Mouse (Mus musculus) cortical plate, adult 2 months (tissue): Measurements from ENCODE around the gene Llcfc1. TPM values are rescaled to one million over a fixed set of nuclear protein-coding genes. Genes with fewer than 3 reads are reported as not detected.

ENCODE experiments used
- H3K27ac ChIP-seq: fragments of 200-500 bp; 2 replicates; pipeline ENCODE4 v1.5.1; 2012; ENCODE audit warnings: low read length, control low read depth, inconsistent platforms; ENCODE audit not compliant: insufficient read depth
- H3K4me1 ChIP-seq: fragments of 200-500 bp; 2 replicates; pipeline ENCODE4 v1.6.1; 2011; ENCODE audit warnings: low read length; ENCODE audit not compliant: control insufficient read depth, insufficient read depth
- H3K4me3 ChIP-seq: fragments of 200-500 bp; 2 replicates; pipeline ENCODE4 v1.5.1; 2011; ENCODE audit warnings: mild to moderate bottlenecking, low read length, control low read depth; ENCODE audit not compliant: insufficient read depth
- CTCF ChIP-seq: fragments of 200-500 bp; IDR thresholded peaks from 2 replicates; pipeline ENCODE4 v1.5.1; 2011; ENCODE audit warnings: mild to moderate bottlenecking, control low read depth, low read length; ENCODE audit not compliant: insufficient read depth; ENCODE audit errors: extremely low read depth
- POLR2A ChIP-seq: fragments of 200-500 bp; IDR thresholded peaks from 2 replicates; pipeline ENCODE4 v1.6.1; 2011; ENCODE audit warnings: mild to moderate bottlenecking, low read length, control low read depth; ENCODE audit not compliant: insufficient read depth; ENCODE audit errors: extremely low read depth
- polyA plus RNA-seq: library from polyadenylated mRNA; depleted of rRNA; stranded (reverse); fragments of >200 nt; gene quantifications from 2 replicates; pipeline ENCODE4 v1.2.3, GENCODE M21; 2012; rRNA removed

Llcfc1 gene
- not detected in 2 replicates for polyA plus RNA-seq

DNA sequence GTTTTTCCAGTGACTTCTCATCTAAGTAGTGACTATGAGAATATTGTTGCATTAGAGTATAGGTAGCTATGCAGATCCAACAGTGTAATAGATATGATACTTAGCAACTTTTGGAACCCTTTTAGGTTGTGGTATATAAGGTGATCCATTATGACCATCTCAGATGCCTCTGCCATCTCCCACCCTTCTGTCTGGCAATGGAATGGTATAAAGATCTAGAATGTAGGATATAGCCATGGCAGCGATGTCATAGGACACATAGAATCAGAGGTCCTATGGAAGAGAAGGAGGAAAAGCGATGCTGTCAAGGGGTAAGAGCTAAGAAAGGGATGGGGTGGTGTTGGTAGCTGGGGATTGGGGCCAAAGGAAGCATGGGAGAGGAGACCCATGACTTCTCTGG lies at the start of gene Llcfc1:
Gene Llcfc1 (plus strand): TSS at position 301 of the 400 bp plus-strand sequence.
- Histone ChIP-seq H3K4me1 (no peaks in the 10 kb centered on the region), H3K4me3 (no peak within 1 kb of the TSS), H3K27ac (no peak within 1 kb of the TSS)
- no peak for TF ChIP-seq CTCF
- TF ChIP-seq POLR2A: no peak

DNA sequence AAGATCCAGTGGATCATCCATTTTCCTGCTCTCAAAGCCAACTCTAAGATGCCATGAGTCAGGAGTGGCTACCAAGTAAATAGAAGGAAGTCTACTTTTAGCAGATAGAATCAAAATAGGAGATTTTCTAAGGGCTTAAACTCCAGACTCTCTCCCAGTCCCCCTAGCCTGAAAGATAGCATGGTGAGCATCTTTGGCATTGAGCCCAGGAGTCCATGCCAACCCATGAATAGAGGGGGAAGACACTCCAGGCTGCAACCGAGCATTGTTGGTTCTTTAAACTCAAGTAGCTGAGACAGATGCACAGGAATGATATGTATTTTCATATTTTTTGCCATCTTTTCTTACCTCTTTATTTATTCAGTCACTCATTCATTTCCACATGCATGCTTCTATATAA lies 49.0 kb upstream of the Llcfc1 start:
- Histone ChIP-seq H3K4me3 (peak overlapping the region; percentile 19; the same call in 1 of the 2 replicates), H3K27ac (no peak overlapping the region)
- TF ChIP-seq CTCF (no peak), POLR2A (no peak)

DNA sequence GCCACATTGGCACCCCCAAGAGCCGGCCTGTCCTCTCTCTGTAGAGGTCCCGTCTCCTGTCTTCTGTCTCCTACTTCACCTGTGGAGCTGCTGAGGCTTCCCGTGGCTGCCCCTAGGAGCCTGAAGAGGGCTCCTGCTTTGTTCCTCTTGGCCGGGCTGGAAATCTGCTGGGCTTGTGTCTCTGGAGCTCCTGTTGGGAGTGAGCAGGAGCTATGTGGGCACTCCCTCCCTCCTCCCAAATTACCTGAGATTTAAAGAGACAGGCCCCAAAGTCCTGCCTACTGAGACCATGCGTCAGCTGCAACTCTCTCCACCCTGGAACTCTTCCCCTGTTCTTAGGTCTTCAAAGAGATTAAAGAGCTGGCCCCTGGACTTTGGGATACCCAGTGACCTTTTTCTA lies 48.1 kb upstream of the Llcfc1 start, which contains the start of gene Trpv6:
Gene Trpv6 (minus strand): TSS at position 228 of the 400 bp plus-strand sequence.
- Histone ChIP-seq H3K4me3 (peak within 1 kb of the TSS; percentile 19), H3K4me1 (no peaks in the 10 kb centered on the region; the same call in 1 of the 2 replicates), H3K27ac (no peak within 1 kb of the TSS)
- no peak for TF ChIP-seq CTCF
- TF ChIP-seq POLR2A: no peak

More for the DNA sequence above, 49.0 kb upstream of the Llcfc1 start:
- H3K4me1 ChIP-seq: no peaks in the 10 kb centered on the region; the same call in 1 of the 2 replicates

GRCm38 (mm10) chr6:41637393-41637792 lies 46.8 kb upstream of the Llcfc1 start:
- Histone ChIP-seq H3K4me3 (no peak overlapping the region), H3K4me1 (no peaks in the 10 kb centered on the region), H3K27ac (no peak overlapping the region)
- TF ChIP-seq CTCF (no peak), POLR2A (no peak)

GRCm38 (mm10) chr6:41637927-41638506 lies 46.2 kb upstream of the Llcfc1 start:
- H3K27ac ChIP-seq: no peak overlapping the region
- no peaks in the 10 kb centered on the region for H3K4me1 ChIP-seq
- H3K4me3 ChIP-seq: no peak overlapping the region
- TF ChIP-seq POLR2A (no peak), CTCF (no peak)

GRCm38 (mm10) chr6:41640449-41640848 lies 43.8 kb upstream of the Llcfc1 start:
- Histone ChIP-seq H3K4me3 (no peak overlapping the region), H3K4me1 (no peaks in the 10 kb centered on the region), H3K27ac (no peak overlapping the region)
- TF ChIP-seq CTCF (no peak), POLR2A (no peak)

DNA sequence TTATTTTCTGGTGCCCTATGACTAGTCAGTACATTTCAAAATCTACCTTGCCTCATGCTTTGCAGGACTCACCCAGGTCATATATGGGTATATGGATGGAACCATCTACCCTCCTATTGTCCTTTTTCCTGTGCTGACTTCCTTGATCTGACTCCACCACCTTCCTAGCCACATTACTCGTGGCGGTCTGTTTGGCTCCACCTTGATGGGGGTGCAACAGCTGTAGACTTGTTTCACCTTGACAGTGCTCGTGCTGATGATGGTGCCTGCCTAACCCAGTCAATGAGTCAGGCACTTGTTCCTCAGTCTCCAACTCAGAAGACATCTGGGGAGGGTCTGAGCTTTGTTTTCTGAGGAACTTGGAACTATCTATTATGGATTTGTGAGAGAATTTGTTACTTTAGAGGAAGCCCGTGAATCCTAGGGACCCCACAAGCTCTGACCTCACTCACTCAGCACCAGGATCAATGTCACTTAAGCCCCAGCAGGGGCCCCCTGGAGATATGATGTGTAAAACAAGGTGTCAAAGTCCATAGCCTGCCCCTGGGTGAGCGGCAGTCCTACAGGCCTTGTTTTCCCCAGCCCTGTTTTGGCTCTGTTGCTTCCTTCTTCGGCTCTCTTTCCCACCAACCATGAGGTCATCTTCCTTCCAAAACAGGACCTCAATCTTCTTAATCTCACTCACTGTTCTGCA lies 42.9 kb upstream of the Llcfc1 start:
- H3K27ac ChIP-seq: no peak overlapping the region
- TF ChIP-seq CTCF (no peak), POLR2A (no peak)
- H3K4me3 ChIP-seq: no peak overlapping the region
- no peaks in the 10 kb centered on the region for H3K4me1 ChIP-seq

DNA sequence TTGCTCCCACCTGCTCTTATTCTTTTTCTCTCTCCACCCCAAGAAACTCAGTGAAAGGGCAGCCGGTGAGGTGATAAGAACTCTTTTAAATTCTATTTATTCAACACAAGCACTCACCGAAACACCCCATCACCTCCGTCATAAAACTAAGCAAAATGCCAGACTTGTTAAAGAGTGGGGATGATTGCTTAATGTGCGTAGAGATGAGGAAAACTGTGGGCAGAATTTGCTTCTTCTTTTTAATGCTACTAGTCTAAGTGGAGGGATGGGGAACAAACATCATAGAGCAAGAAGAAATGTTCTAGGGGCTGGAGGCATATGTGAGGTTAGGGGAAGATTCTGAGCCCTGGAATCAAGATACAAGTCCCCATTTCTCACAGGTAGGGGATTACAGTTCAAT lies 41.5 kb upstream of the Llcfc1 start:
- Histone ChIP-seq H3K4me3 (no peak overlapping the region), H3K4me1 (peaks cover 2% of the 10 kb centered on the region; the same call in 1 of the 2 replicates), H3K27ac (no peak overlapping the region)
- no peak for TF ChIP-seq CTCF

GRCm38 (mm10) chr6:41643227-41643626 lies 41.0 kb upstream of the Llcfc1 start:
- H3K4me3 ChIP-seq: no peak overlapping the region
- peaks cover 2% of the 10 kb centered on the region; the same call in 1 of the 2 replicates for H3K4me1 ChIP-seq
- TF ChIP-seq CTCF (no peak), POLR2A (no peak)
- no peak overlapping the region for H3K27ac ChIP-seq

GRCm38 (mm10) chr6:41646220-41646619 lies 38.0 kb upstream of the Llcfc1 start:
- Histone ChIP-seq H3K27ac (no peak overlapping the region), H3K4me1 (peaks cover 2% of the 10 kb centered on the region; the same call in 1 of the 2 replicates), H3K4me3 (no peak overlapping the region)
- no peak for TF ChIP-seq POLR2A
- no peak for TF ChIP-seq CTCF
